Mouse (Mus musculus): ENCODE measurements around the gene Sec61a1. TPM values are rescaled to one million over a fixed set of nuclear protein-coding genes. Genes with fewer than 3 reads are reported as not detected.

Gene Sec61a1
- polyA plus RNA-seq (2017; shearing (Covaris generic)) = 100 to 1,000 TPM; 183 to 218 (median 188) TPM

- ATAC-seq = peak; percentile 93
Measured at GRCm38 (mm10) chr6:88518404-88519263, at the start of gene Sec61a1. Sec61a1 (minus strand) TSS chr6:88518905.

GRCm38 (mm10) chr6:88566676-88567075 is 48.0 kb upstream of the Sec61a1 start:
- no peak for ATAC-seq

DNA sequence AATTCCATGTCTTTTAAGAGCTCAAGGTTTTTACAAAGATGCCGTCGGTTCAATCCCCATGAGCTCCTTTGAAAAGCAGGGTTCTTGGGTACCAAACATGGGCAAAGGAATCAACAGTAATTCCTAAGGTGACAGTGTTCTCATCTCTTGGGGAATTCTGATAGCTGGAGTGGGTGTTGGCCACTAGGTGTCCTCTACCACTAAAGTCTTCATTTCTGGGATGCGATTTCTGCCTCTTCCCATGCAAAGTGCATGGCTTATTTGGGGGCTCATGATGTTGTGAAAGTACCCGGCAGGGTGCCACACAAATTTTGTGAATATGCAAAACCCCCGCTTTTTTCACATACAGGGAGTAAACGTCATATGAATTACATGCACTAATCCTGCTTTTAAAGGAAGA is 46.3 kb upstream of the Sec61a1 start:
- ATAC-seq = no peak

GRCm38 (mm10) chr6:88560156-88560555 is 41.5 kb upstream of the Sec61a1 start:
- ATAC-seq = no peak

- no peak for ATAC-seq
Measured at GRCm38 (mm10) chr6:88559688-88560087, 41.0 kb upstream of the Sec61a1 start.

DNA sequence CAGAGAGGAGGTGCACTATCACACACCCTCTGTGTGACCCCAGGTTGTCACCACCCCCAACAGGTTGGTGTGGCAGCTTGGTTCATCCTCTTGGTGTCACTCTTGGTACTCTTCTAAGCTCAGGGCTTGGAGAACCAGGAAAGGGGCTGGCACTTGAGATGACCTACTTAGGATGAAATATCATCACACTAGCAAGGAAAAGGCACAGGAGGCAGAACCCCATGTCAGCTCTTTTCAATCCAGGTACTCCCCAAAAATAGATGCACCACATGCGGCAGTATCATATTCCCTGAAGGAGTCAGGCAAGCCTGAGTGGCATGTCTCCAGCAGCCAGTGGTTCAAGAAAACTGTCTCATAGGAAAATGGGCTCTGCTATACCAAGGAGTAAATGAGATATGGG is 39.4 kb upstream of the Sec61a1 start:
- ATAC-seq = no peak

DNA sequence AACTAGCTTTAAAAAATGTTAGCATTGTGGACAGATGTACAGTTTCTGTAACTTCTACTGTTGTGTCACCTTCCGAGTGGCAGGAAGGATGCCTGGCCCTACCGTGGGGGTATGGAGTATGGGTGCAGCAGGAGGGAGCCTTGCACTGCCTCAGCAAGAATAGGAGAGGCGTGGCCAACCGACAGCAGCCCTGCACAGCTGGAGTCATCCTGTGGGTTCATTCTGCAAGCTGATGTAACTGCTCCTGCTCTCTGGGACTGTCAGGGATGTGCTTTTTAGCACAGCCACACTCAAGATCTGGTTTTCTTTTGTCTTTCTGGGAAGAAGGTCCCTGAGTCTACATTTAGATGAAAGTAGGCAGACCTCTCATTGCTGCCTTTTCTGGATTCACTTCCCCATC is 38.8 kb upstream of the Sec61a1 start:
- no peak for ATAC-seq

DNA sequence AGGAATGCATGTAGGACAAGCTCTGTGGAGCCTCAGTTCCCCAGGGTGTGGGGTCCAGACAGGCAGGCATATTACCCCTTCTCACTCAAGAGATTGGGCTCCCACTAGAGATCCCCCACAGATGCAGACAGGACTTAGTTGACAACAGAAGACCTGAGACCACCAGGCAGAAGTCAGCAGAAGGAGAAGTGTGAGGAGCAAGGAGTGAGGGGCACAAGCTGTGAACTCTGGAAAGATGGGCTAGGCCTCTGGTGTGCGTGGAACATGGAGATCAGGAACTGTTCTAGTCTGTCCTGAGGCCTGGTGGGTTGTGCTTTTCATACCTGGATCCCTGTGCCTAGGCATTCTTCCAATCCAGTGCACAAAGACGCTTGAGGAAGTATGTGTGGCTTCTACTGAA is 31.2 kb upstream of the Sec61a1 start:
- no peak for ATAC-seq

DNA sequence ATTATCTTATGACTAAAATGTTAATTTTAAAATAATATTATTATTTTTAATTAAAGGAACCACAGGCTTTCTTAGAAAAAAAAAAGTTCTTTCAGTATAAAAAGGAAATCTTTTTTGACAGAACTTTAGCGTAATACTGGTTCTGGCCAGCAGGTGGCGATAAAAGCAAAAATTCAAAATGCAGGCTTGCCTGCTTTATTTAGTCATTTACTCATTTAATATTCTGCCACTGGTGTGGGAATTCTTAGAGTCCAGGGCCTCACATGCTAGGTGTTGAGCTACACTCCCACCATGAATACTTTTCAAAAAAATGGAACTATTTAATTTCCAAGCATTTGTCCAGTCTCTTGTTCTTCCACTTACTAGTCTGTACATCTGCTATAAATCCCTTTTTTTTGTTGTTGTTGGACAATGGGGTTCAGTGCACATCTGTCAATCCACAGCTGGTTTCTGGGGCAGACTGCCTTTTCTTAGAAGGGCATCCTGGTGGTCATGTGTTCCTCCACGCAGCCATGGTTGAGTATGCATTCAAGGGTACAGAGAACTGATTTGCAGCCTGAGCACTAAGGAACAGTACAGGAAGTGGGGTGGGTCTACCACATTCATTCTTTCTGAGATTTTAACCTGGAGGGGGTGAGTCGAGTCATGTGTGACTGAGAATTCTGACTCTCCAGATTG is 30.6 kb upstream of the Sec61a1 start:
- no peak for ATAC-seq

DNA sequence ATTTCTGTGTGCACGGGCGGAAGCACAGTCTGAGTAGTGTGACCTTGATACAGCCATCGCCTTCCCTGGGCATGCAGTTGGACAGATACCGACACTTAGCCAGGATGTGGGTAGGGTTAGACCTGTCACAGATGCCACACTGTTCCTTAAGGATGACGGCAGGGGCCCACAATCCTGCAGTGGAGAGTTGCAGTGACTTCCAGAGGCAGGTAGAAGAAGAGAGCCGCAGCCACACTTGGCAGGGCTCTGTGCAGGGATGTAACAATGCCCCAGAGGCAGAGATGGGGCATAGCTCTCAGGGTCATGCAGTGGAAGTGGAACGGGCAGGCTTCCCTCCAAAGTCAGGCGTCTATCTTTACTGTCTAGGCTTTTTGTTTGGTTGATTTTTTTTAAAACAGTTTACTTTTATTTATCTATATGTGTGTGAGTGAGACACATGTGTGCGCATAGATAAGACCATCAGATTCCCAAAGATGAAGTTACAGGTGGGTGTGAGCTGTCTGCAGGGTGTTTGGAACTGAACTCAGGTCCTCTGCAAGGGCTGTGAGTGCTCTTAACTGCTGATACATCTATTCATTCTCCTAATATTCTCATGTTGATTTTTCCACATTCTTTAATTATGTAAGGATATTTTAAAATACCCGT is 29.8 kb upstream of the Sec61a1 start:
- no peak for ATAC-seq

DNA sequence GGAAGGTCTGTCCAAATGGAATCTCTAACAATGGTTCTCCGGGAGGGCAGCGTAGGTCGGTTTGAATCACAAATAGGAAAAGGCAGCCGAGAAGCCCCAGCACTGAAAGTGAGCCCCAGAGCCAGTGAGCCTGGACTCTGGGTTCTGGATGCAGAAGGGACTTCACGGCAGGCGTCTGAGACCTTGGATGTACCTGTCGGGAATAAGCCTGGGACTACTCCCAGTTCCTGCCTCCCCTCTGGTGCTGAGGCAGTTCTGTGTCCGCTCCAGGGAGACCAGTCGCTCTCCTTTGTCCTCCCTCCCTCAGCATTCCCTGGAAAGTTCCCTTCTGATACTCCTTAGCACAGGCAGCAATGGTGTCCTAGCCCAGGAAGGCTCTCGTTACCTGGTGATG is 26.7 kb upstream of the Sec61a1 start:
- no peak for ATAC-seq

DNA sequence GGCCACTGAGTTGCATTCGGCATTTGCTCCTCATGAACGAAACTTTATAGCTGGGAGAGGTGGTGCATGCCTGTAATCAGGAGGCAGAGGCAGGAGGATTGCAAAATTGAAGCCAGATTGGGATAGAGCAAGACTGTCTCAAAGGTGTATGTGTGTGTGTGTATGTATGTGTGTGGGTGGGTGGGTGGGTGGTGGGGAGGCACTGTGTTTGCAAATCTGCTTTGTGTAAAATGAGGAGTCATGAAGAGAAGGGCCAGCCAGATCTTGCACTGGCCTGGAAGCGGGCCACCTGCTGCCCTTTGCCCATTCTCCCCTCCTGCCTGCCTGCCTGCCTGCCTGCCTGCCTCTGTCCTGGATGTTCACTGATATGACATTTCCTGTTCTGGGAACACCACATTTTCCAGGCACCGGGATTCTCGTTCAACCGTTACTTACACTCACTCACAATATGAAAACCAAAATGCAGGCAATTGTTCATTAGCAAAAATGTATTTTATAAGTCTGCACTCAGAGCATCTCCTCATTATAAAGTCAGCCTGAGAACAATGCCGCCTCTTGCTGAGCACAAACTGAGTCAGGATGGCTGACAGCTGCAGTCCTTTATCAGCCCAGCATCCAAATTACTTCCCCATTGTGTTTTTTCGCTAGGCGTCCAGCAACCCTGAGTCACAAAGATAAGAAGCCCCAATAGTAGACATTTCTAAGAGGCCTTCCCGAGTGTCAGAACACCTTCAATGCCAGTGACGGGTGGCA is 26.1 kb upstream of the Sec61a1 start:
- ATAC-seq = no peak

DNA sequence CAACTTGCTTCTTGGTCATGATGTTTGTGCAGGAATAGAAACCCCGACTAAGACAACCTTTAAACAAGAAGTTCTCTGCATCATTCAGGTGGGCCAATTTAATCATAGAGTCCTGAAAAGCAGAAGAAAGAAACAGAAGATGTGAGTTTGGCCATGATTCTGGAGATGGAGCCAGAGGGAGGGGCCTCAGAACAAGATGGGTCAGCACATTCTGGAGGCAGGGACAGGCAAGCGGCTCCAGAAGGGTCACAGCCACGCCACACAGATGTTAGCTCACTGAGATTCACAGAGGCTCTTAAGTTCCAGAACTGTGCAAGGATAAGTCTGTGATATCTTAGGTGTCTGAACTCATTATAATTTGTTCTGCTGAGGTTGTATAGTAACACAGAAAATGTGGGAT is 25.5 kb upstream of the Sec61a1 start:
- ATAC-seq = no peak

- ATAC-seq = no peak
Measured at GRCm38 (mm10) chr6:88540093-88540755, 21.5 kb upstream of the Sec61a1 start.

DNA sequence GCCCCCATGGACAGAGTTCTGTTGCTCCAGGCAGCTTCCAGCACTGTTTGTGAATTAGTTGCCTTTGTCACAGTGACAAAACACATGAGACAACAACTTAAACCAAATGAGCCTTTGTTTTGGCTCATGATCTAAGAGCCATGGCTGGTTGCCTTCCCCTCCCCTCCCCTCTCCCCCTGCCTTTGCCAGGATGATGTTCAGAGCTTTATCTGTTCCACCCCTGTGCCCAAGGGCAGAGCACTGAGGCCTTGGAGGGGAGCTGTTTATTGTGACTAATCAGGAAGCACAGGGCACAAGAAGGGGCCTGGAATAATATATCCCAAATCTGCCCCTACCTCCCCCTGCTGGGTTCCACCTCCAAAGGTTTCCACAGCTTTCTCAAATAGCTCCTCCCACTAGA is 11.6 kb upstream of the Sec61a1 start:
- no peak for ATAC-seq

DNA sequence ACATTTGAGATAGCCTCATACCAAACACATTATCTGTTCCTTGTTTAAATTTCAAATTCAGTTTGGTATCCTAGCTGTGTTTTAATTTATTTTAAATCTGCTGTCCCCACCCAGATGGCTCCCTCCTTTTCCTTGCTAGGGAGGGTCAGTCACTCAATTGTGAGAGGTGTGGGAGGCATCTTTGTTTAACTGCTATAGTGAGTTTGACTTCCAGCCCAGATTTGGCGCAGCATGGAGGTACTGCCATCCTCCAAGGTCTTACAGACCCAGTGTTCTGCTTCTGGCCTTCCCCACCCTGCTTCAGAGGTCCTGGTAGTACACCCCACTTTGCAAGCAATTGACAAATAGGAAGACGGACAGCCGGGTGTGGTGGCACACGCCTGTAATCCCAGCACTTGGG is 5.4 kb upstream of the Sec61a1 start:
- no peak for ATAC-seq

DNA sequence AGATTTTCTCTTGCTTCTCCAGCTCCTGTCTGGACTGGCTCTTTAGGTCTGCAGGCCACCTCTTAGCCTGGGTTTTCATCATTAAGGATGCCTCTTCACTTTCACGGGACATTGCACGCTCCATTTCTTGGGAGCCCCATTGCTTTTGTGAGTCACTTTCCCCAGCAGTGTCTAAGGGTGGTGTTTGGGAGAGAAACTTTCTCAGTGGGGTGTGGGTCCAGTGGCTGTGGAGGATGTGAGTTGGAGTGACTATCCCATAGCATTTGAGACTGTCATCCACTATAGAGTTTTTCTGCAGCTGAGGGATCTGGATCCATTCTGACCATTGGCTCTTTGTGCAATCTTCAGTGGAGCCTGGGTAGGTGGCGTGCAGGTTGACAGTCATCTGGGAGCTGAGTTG is 4.7 kb upstream of the Sec61a1 start:
- no peak for ATAC-seq

DNA sequence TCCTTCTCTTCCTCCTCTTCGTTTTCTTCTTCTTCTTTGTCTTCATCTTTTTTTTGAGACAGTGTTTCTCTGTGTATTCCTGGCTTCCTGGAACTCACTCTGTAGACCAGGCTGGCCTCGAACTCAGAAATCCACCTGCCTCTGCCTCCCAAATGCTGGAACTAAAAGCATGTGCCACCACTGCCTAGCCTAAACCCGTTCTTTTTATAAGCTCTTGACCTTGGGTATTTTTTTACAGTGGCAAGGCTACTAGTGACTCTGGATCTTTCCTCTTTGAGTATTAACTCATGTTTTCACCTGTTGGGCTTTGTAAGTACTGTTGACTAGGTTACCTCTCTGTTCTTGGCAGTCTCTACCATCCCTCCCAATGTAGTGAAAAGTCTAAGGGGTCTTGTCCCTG is 4.3 kb upstream of the Sec61a1 start:
- ATAC-seq = no peak

DNA sequence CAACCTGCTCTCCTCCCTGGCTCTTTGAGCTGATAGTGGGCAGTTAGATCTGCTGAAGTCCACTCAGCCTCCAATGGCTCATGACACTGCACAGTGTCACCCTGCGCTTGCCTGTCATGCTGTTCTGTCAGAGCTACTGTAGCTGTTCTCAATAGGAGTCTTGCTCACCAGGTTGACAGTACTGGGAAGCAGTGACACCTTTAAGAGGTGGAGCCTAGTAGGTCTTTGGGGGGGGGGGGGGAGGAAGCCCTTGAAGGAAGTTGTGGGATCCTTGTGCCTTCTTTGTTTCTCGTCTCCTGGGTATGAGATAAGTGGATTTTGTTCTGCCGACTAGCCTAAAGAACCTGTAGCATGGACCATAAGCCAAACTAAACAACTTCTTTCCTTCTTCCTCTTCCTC is 3.9 kb upstream of the Sec61a1 start:
- no peak for ATAC-seq

DNA sequence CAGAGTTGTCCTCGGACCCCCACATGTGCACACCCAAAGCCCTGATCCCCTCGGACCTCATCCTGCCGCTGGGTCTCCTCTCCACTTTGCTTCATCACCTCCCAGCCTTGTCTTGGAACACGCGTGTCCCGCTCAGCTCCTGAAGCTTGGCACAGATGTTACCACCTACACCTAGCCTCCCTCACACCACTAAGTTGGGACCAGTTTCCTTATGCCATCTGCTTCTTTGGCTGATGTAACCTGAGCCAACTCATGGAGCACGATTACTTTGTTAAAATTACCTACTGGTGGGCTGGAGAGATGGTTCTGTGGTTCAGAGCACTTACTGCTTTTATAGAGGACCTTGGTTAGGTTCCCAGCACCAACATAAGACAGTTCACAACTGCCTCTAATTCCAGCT is 3.1 kb upstream of the Sec61a1 start:
- no peak for ATAC-seq

- peak; percentile 4 for ATAC-seq
Measured at GRCm38 (mm10) chr6:88517701-88518403, 853 bp downstream of the Sec61a1 start.

- ATAC-seq = no peak
Measured at GRCm38 (mm10) chr6:88516667-88517066, 2.0 kb downstream of the Sec61a1 start.
